Comparison of ENCODE assay signal across 10 mouse cellular contexts in the genomic region with DNA sequence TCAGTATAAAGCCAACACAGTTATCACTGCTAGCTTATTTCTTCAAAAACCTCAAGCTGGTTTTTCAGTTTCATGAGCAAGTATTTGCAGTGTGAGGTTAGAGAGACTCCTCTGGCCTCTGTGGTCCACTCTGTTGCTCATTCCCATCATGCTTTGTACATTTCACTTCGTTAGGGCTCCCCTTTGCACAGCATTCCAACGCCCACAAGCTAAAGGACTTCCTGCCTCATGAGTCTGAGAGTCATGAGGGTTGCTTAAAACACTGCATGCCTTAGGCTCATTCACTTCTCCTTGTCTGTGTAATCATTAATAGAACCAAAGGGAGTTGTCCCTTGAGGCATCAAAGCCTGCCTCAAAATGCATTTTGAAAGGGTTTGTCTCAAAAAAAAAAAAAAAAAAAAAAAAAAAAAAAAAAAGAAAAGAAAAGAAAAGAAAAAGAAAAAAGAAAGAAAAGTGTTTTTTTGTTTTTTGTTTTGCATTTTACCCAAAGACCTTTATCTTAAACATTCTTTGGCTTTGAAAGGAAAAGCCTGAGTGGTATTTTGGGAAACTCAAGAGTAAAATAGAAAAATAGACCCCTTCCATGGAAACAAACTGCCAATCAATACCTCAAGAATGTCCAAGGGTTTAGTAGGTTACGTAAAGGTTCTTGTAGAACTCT. TPM values are rescaled to one million over a fixed set of nuclear protein-coding genes. Genes with fewer than 3 reads are reported as not detected.
DNase-seq lines count a peak whose midpoint lies in the region; ATAC-seq and TF ChIP-seq lines count a peak whose summit lies in the region.
"Had no signal": no experiment of that assay in that cellular context is flagged by ENCODE, and none has a peak within 500 bp of the region (broad histone marks: within the 10 kb centered on the region; RNA-seq: fewer than 3 reads in every experiment).

No protein-coding gene starts in this region.

- H3K4me1 ChIP-seq in embryonic fibroblast, embryonic 13.5 days (ENCODE audit: control insufficient read depth, insufficient read depth, low read length) = no peaks in the 10 kb centered on the region
- H3K4me1 ChIP-seq: limb, embryonic 10.5 days had no signal

- no peak overlapping the region for H3K4me3 ChIP-seq in embryonic fibroblast, embryonic 13.5 days (ENCODE audit: insufficient read depth, low read length)
- H3K4me3 ChIP-seq: limb, embryonic 10.5 days had no signal

- TF ChIP-seq CTCF in embryonic fibroblast, embryonic 13.5 days (IDR thresholded peaks at IDR 0.05; ENCODE audit: borderline replicate concordance, insufficient read depth, low read length) = no peak

- peak overlapping the region; percentile 27; the same call in 1 of the 2 replicates for H3K27ac ChIP-seq in embryonic fibroblast, embryonic 13.5 days (ENCODE audit: insufficient read depth, low read length)
- H3K27ac ChIP-seq: limb, embryonic 10.5 days had no signal

- peak; percentile 91 for DNase-seq in heart, adult 11 months
- no peak for DNase-seq in heart, adult 9 months (ENCODE audit: low spot score in 2 of 2)
- DNase-seq in kidney, postnatal 25 days = peak; percentile 12 to 64
- no peak for DNase-seq in spleen, postnatal 10 days (ENCODE audit: low spot score in 2 of 2)
- no peak for DNase-seq in left cerebral cortex, postnatal 4 days
- DNase-seq in right cerebral cortex, adult 18-20 months = no peak

- ATAC-seq in monocyte, adult 5-6 weeks (replicated peaks; ENCODE audit: insufficient number of reproducible peaks, low FRiP score, low TSS enrichment, poor library complexity, severe bottlenecking) = peak; percentile 76
- ATAC-seq: activated CD4-positive, CD25-positive, alpha-beta regulatory T cell, adult 4 months had no signal

- TF ChIP-seq POLR2A in embryonic fibroblast, embryonic 13.5 days (IDR thresholded peaks at IDR 0.05; ENCODE audit: low read depth, low read length) = no peak

- intact Hi-C loops in left cerebral cortex, postnatal 4 days (cut with DNase I) = no loop called here

RNA-seq across cellular contexts. Expression of a gene that starts 6.1 kb away (rescaled TPM):
- 43.7 and 50.7 TPM in 2 replicates for polyA plus RNA-seq in embryonic fibroblast, embryonic 13.5 days (2011; ENCODE audit: insufficient read length, low read depth, missing spikeins)
- total RNA-seq in monocyte, adult 5-6 weeks (2017) = 26.0 to 42.7 TPM (median 37.5 TPM) in 3 replicates
- 100 to 1,000 TPM; 257 to 302 TPM for total RNA-seq in left cerebral cortex, postnatal 4 days (2021)

RNA-seq across cellular contexts. Expression of a gene that starts 32.5 kb away (rescaled TPM):
- polyA plus RNA-seq in embryonic fibroblast, embryonic 13.5 days (2011; ENCODE audit: insufficient read length, low read depth, missing spikeins) = 387 and 486 TPM in 2 replicates
- total RNA-seq in monocyte, adult 5-6 weeks (2017) = 0.32 to 2.5 TPM in 2 of 3 replicates, not detected in the other
- total RNA-seq in left cerebral cortex, postnatal 4 days (2021) = 10 to 100 TPM; 22.6 to 22.8 TPM

Comparison
In these comparisons a context has a peak if more than half of its experiments do, and no peak if none do; other contexts are left out.
1. DNase-seq: peak in heart, adult 11 months (single experiment) and kidney, postnatal 25 days (2 of 2); none in heart, adult 9 months (0 of 2), spleen, postnatal 10 days (0 of 2), left cerebral cortex, postnatal 4 days (single experiment) and right cerebral cortex, adult 18-20 months (single experiment).